Mouse (Mus musculus) stomach, postnatal 0 days (tissue): ENCODE measurements at regions not wholly inside any gene's neighbourhood (a gene's known extent, or its start where the extent isn't known, plus 50 kb on each side); places are given as distances from the start of the nearest gene placed in this dataset.

Experiments used
- CTCF ChIP-seq: IDR thresholded peaks from 2 replicates; pipeline ENCODE4 v1.5.1; 2016; ENCODE audit warnings: antibody characterized with exemption, low read depth, mild to moderate bottlenecking, moderate library complexity
- EP300 ChIP-seq: optimal IDR thresholded peaks from 2 replicates; pipeline ENCODE3; 2016; ENCODE audit warnings: antibody characterized with exemption

- no peak for TF ChIP-seq CTCF
- TF ChIP-seq EP300, result no peak
Measured at GRCm38 (mm10) chr7:96013008-96013407, 158.0 kb upstream of the Tenm4 start.
